Mouse (Mus musculus) intestine, postnatal 0 days (tissue): ENCODE data around the gene Snrnp40. TPM values are rescaled to one million over a fixed set of nuclear protein-coding genes. Genes with fewer than 3 reads are reported as not detected.

ENCODE experiments used
- ATAC-seq: fragments of 200-750 bp; cut with Nextera tagmentation; 2 replicates; pipeline ENCODE4 v1.8.0; 2017; ENCODE audit warnings: mild to moderate bottlenecking, moderate TSS enrichment, moderate library complexity
- H3K27ac ChIP-seq: fragments of 300-500 bp; sonication (generic); 2 replicates; pipeline ENCODE4 v1.5.1; 2014; ENCODE audit warnings: mild to moderate bottlenecking, low read depth, low read length, moderate library complexity
- H3K27me3 ChIP-seq: fragments of 300-500 bp; sonication (generic); replicated peaks from 2 replicates; pipeline ENCODE4 v1.6.1; 2014; ENCODE audit warnings: low read length, mixed read lengths; ENCODE audit not compliant: control insufficient read depth, insufficient read depth
- H3K36me3 ChIP-seq: fragments of 300-500 bp; sonication (generic); 2 replicates; pipeline ENCODE4 v1.6.1; 2014; ENCODE audit warnings: mild to moderate bottlenecking, moderate library complexity; ENCODE audit not compliant: control insufficient read depth, insufficient read depth
- H3K4me1 ChIP-seq: fragments of 300-500 bp; sonication (generic); replicated peaks from 2 replicates; pipeline ENCODE4 v1.6.1; 2014; ENCODE audit warnings: antibody characterized with exemption, low read length, mixed read lengths; ENCODE audit not compliant: control insufficient read depth, insufficient read depth
- H3K4me2 ChIP-seq: fragments of 300-500 bp; sonication (generic); replicated peaks from 2 replicates; pipeline ENCODE4 v1.6.1; 2014; ENCODE audit warnings: low read depth, mild to moderate bottlenecking, moderate library complexity
- H3K4me3 ChIP-seq: fragments of 300-500 bp; sonication (generic); 2 replicates; pipeline ENCODE4 v1.5.1; 2014; ENCODE audit warnings: low read depth, low read length
- H3K9ac ChIP-seq: fragments of 300-500 bp; sonication (generic); 2 replicates; pipeline ENCODE4 v1.6.1; 2014; ENCODE audit warnings: mild to moderate bottlenecking, low read depth, low read length
- H3K9me3 ChIP-seq: fragments of 300-500 bp; sonication (generic); 2 replicates; pipeline ENCODE4 v1.6.1; 2016; ENCODE audit warnings: mixed run types; ENCODE audit not compliant: control insufficient read depth
- CTCF ChIP-seq: sonication (generic); IDR thresholded peaks from 2 replicates; pipeline ENCODE4 v1.5.1; 2016; ENCODE audit warnings: low read depth, mild to moderate bottlenecking, control low read depth, antibody characterized with exemption, moderate library complexity
- WGBS: fragments of 180-500 bp; shearing (Covaris S2); extraction: QIAGEN DNeasy Blood & Tissue Kit; methylation state at CpG from one replicate; pipeline ENCODE4 v1.1.7; 2014; 5-methylcytosine and 5-hydroxymethylcytosine counted together
- polyA plus RNA-seq: library from polyadenylated mRNA; unstranded; fragments of >200 nt; fragmentation: Nextera tagmentation; extraction: Ambion mirVana; gene quantifications from 2 replicates; pipeline ENCODE4 v1.2.1, GENCODE M21; 2015

The Snrnp40 gene
- polyA plus RNA-seq, 1 experiment from 2014 or later: 44.3 TPM

DNA sequence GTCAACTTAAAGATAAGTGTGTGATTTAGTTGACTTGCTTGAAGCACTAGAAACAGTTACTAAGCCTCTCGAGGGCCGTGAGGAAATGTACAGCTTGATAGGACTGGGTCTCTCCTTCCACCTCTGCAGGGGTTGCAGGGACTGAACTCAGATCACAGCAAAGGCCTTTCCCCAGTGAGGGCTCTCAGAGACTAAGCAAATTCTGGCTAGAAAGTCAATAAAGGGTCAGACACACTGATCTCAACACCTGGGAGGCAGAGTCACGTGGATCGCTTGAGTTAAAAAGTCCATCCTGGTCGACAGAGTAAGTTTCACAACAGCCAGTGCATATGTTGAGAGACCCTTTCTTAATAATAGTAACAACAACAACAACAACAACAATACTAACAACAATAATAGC is 24.1 kb upstream of the Snrnp40 start:
- WGBS: 81% methylated on average over 5 of the region's 5 CpGs
- Histone ChIP-seq H3K9me3 (no peaks in the 10 kb centered on the region), H3K27me3 (no peaks in the 10 kb centered on the region), H3K4me3 (no peak overlapping the region), H3K27ac (no peak overlapping the region), H3K4me2 (no peak overlapping the region), H3K36me3 (peaks cover 55% of the 10 kb centered on the region), H3K4me1 (no peaks in the 10 kb centered on the region), H3K9ac (no peak overlapping the region)
- no peak for ATAC-seq
- TF ChIP-seq CTCF: no peak

GRCm38 (mm10) chr4:130341691-130342090 is 18.2 kb upstream of the Snrnp40 start:
- Histone ChIP-seq H3K9me3 (no peaks in the 10 kb centered on the region), H3K9ac (no peak overlapping the region), H3K4me1 (no peaks in the 10 kb centered on the region), H3K4me3 (no peak overlapping the region), H3K36me3 (peaks cover 25% of the 10 kb centered on the region), H3K4me2 (no peak overlapping the region), H3K27me3 (no peaks in the 10 kb centered on the region), H3K27ac (no peak overlapping the region)
- TF ChIP-seq CTCF: peak; percentile 90
- WGBS: 21% methylated on average over 4 of the region's 4 CpGs
- peak; percentile 25; the same call in 1 of the 2 replicates for ATAC-seq

DNA sequence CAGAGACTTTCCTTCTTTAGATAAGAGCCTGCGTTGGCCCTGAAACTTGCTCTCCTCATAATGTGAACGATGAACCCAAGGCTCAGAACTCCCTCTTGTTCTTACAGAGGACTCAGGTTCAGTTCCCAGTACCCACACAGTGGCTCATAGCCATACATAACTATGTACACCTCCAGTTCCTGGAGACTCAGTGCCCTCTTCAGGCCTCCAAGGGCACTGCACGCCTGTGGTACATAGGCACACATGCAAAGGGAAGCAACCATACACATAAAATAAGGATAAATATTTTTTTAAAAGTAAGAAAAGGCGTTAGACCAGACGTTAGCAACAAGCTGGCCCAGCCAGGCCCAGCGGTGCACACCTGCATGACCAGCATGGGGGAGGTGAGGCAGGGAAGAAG is 10.3 kb upstream of the Snrnp40 start:
- Histone ChIP-seq H3K36me3 (peaks cover 34% of the 10 kb centered on the region), H3K9ac (no peak overlapping the region), H3K4me3 (no peak overlapping the region), H3K27me3 (no peaks in the 10 kb centered on the region), H3K4me1 (no peaks in the 10 kb centered on the region), H3K9me3 (no peaks in the 10 kb centered on the region), H3K27ac (no peak overlapping the region), H3K4me2 (no peak overlapping the region)
- peak; percentile 43 for TF ChIP-seq CTCF
- 86% methylated on average over 6 of the region's 6 CpGs for WGBS
- no peak for ATAC-seq

GRCm38 (mm10) chr4:130350690-130351422 is 9.1 kb upstream of the Snrnp40 start:
- Histone ChIP-seq H3K27me3 (no peaks in the 10 kb centered on the region), H3K36me3 (peaks cover 34% of the 10 kb centered on the region), H3K9me3 (no peaks in the 10 kb centered on the region), H3K4me2 (no peak overlapping the region), H3K9ac (no peak overlapping the region), H3K27ac (no peak overlapping the region), H3K4me3 (no peak overlapping the region), H3K4me1 (no peaks in the 10 kb centered on the region)
- TF ChIP-seq CTCF: peak; percentile 21; the same call in 1 of the 2 replicates
- 88% methylated on average over 16 of the region's 16 CpGs for WGBS
- ATAC-seq: no peak

GRCm38 (mm10) chr4:130352588-130352987 is 7.3 kb upstream of the Snrnp40 start:
- no peak overlapping the region for H3K4me3 ChIP-seq
- 55% methylated on average over 7 of the region's 7 CpGs for WGBS
- H3K4me2 ChIP-seq: no peak overlapping the region
- H3K27me3 ChIP-seq: no peaks in the 10 kb centered on the region
- TF ChIP-seq CTCF: no peak
- peak; percentile 94 for ATAC-seq
- H3K9me3 ChIP-seq: no peaks in the 10 kb centered on the region
- no peak overlapping the region for H3K9ac ChIP-seq
- no peaks in the 10 kb centered on the region for H3K4me1 ChIP-seq
- peaks cover 32% of the 10 kb centered on the region for H3K36me3 ChIP-seq
- H3K27ac ChIP-seq: no peak overlapping the region; the same call in 1 of the 2 replicates

DNA sequence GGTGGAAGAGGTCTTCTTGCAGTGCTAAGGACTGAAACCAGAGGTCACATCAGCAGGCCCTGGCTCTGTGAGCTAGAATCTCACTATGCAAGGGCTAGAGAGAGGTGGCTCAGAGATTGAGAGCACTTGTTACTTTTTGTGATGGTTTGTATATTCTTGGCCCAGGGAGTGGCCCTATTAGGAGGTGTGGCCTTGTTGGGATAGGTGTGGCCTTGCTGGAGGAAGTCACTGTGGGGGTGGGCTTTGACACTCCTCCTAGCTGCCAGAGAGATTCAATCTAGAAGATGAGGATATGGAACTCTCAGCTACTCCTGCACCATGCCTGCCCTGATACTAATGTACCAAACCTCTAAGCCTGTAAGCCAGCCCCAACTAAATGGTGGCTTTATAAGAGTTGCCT is 2.0 kb upstream of the Snrnp40 start:
- H3K27ac ChIP-seq: no peak overlapping the region
- no peak overlapping the region for H3K4me2 ChIP-seq
- peaks cover 5% of the 10 kb centered on the region; the same call in 1 of the 2 replicates for H3K4me1 ChIP-seq
- H3K36me3 ChIP-seq: peaks cover 13% of the 10 kb centered on the region; the same call in 1 of the 2 replicates
- H3K9me3 ChIP-seq: no peaks in the 10 kb centered on the region
- no peak overlapping the region for H3K9ac ChIP-seq
- no peaks in the 10 kb centered on the region for H3K27me3 ChIP-seq
- TF ChIP-seq CTCF: no peak
- no peak overlapping the region for H3K4me3 ChIP-seq
- no peak for ATAC-seq
